Mouse (Mus musculus) CH12.LX (cell line): ENCODE data around the gene Vmac.

Experiments
- CHD2 ChIP-seq: IDR thresholded peaks from 2 replicates; pipeline ENCODE4 v1.6.1; 2011; ENCODE audit warnings: low read length, improper control_type of control experiment
- CTCF ChIP-seq, 2 experiments: IDR thresholded peaks in 1 of 2; conservative IDR thresholded peaks in 1 of 2; 2 replicates each; pipeline ENCODE4 v1.5.1; 2011 to 2012; ENCODE audit warnings: low read depth in 2 of 2, low read length in 2 of 2, improper control_type of control experiment in 1 of 2, inconsistent platforms in 1 of 2, mild to moderate bottlenecking in 1 of 2, moderate library complexity in 1 of 2
- ETS1 ChIP-seq: conservative IDR thresholded peaks from 2 replicates; pipeline ENCODE4 v1.6.1; 2012; ENCODE audit warnings: low read depth, mild to moderate bottlenecking, inconsistent platforms, low read length, improper control_type of control experiment, moderate library complexity
- MAX ChIP-seq: IDR thresholded peaks from 2 replicates; pipeline ENCODE4 v1.6.1; 2011; ENCODE audit warnings: low read length, improper control_type of control experiment
- MYC ChIP-seq: IDR thresholded peaks from 2 replicates; pipeline ENCODE4 v1.6.1; 2011; ENCODE audit warnings: low read depth, mild to moderate bottlenecking, improper control_type of control experiment, low read length
- POLR2A ChIP-seq: IDR thresholded peaks from 2 replicates; pipeline ENCODE4 v1.6.1; 2011; ENCODE audit warnings: low read depth, mild to moderate bottlenecking, improper control_type of control experiment, low read length
- RAD21 ChIP-seq: IDR thresholded peaks from 2 replicates; pipeline ENCODE4 v1.6.1; 2011; ENCODE audit warnings: low read depth, mild to moderate bottlenecking, low read length, improper control_type of control experiment, moderate library complexity
- SIN3A ChIP-seq: IDR thresholded peaks from 2 replicates; pipeline ENCODE4 v1.6.1; 2012; ENCODE audit warnings: low read length, improper control_type of control experiment, inconsistent platforms
- USF1 ChIP-seq: IDR thresholded peaks from 2 replicates; pipeline ENCODE4 v1.6.1; 2014; ENCODE audit warnings: low read depth, mild to moderate bottlenecking, inconsistent platforms, low read length, improper control_type of control experiment
- ZKSCAN1 ChIP-seq: IDR thresholded peaks from 2 replicates; pipeline ENCODE4 v1.6.1; 2012; ENCODE audit warnings: low read depth, inconsistent platforms, low read length, improper control_type of control experiment, borderline replicate concordance

DNA sequence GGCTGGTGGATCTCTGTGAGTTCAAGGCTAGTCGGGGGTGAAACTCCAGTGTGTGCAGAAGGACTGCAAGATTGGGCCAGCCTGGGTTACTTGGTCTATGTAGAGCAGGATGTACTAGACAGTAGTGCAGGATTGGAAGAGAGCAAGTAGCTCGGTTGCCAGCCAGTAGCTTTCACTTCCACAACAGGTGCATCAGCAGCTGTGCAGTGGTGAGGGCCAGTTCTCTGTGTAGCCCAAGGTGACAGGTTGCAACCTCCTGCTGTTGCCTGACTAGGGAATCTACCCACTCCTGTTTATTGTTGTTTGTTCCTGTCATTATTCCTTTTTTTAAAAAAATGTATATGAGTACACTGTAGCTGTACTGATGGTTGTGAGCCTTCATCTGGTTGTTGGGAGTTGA, 29.1 kb downstream of the Vmac start:
- TF ChIP-seq CTCF (conservative IDR thresholded peaks at IDR 0.05 in 1 of 2, IDR thresholded peaks at IDR 0.05 in 1 of 2; ENCODE audit: low read depth in 2 of 2, low read length in 2 of 2) (no peak), ZKSCAN1 (no peak), SIN3A (no peak), MYC (no peak), MAX (no peak), CHD2 (no peak), POLR2A (no peak), USF1 (no peak), RAD21 (no peak), ETS1 (no peak)
